Mouse (Mus musculus): Measurements from ENCODE around the gene Megf11. TPM values are rescaled to one million over a fixed set of nuclear protein-coding genes. Genes with fewer than 3 reads are reported as not detected.
A peak's percentile ranks its signal among the peaks of the same experiment; 100 is the strongest.

The Megf11 gene
- polyA plus RNA-seq, 1 experiment from 2014 or later = 0.65 TPM

- ATAC-seq (replicated peaks; ENCODE audit: insufficient number of reproducible peaks, low FRiP score, low TSS enrichment, low read depth) (no peak), DNase-seq (ENCODE audit: low spot score) (no peak)
- H3K36me3 ChIP-seq (replicated peaks; ENCODE audit: control insufficient read depth, insufficient read depth, low read depth, low read length) = no peaks in the 10 kb centered on the region
- no peak overlapping the region for H3K4me2 ChIP-seq (ENCODE audit: low read depth, low read length)
- 68% methylated on average over 2 of the region's 2 CpGs for WGBS
- no peak overlapping the region for H3K4me3 ChIP-seq (ENCODE audit: low read depth, low read length)
- no peaks in the 10 kb centered on the region for H3K4me1 ChIP-seq (ENCODE audit: control insufficient read depth, insufficient read depth, low read length)
- no peak overlapping the region for H3K9ac ChIP-seq (replicated peaks; ENCODE audit: low read length)
- no peaks in the 10 kb centered on the region for H3K9me3 ChIP-seq (replicated peaks; ENCODE audit: control insufficient read depth, low read length)
- H3K27ac ChIP-seq (replicated peaks; ENCODE audit: low read depth, low read length) = no peak overlapping the region
- no peaks in the 10 kb centered on the region for H3K27me3 ChIP-seq (ENCODE audit: control insufficient read depth, insufficient read depth, low read length)
Measured at GRCm38 (mm10) chr9:64436121-64436520, 50.7 kb downstream of the Megf11 start.

GRCm38 (mm10) chr9:64440101-64440500 lies 54.7 kb downstream of the Megf11 start:
- H3K4me3 ChIP-seq (ENCODE audit: low read depth, low read length) = no peak overlapping the region
- 75% methylated on average over 7 of the region's 7 CpGs for WGBS
- H3K4me2 ChIP-seq (ENCODE audit: low read depth, low read length) = no peak overlapping the region
- no peaks in the 10 kb centered on the region for H3K36me3 ChIP-seq (replicated peaks; ENCODE audit: control insufficient read depth, insufficient read depth, low read depth, low read length)
- no peaks in the 10 kb centered on the region for H3K4me1 ChIP-seq (ENCODE audit: control insufficient read depth, insufficient read depth, low read length)
- no peaks in the 10 kb centered on the region for H3K27me3 ChIP-seq (ENCODE audit: control insufficient read depth, insufficient read depth, low read length)
- H3K9me3 ChIP-seq (replicated peaks; ENCODE audit: control insufficient read depth, low read length) = no peaks in the 10 kb centered on the region
- H3K9ac ChIP-seq (replicated peaks; ENCODE audit: low read length) = no peak overlapping the region
- ATAC-seq (replicated peaks; ENCODE audit: insufficient number of reproducible peaks, low FRiP score, low TSS enrichment, low read depth) (no peak), DNase-seq (ENCODE audit: low spot score) (no peak)
- no peak overlapping the region for H3K27ac ChIP-seq (replicated peaks; ENCODE audit: low read depth, low read length)

GRCm38 (mm10) chr9:64445981-64446380 lies 60.6 kb downstream of the Megf11 start:
- H3K27me3 ChIP-seq (ENCODE audit: control insufficient read depth, insufficient read depth, low read length) = no peaks in the 10 kb centered on the region
- H3K4me3 ChIP-seq (ENCODE audit: low read depth, low read length) = no peak overlapping the region
- no peak for DNase-seq (ENCODE audit: low spot score)
- H3K4me2 ChIP-seq (ENCODE audit: low read depth, low read length) = no peak overlapping the region
- H3K36me3 ChIP-seq (replicated peaks; ENCODE audit: control insufficient read depth, insufficient read depth, low read depth, low read length) = no peaks in the 10 kb centered on the region
- no peaks in the 10 kb centered on the region for H3K9me3 ChIP-seq (replicated peaks; ENCODE audit: control insufficient read depth, low read length)
- no peak overlapping the region for H3K9ac ChIP-seq (replicated peaks; ENCODE audit: low read length)
- 85% methylated on average over 1 of the region's 1 CpGs for WGBS
- H3K27ac ChIP-seq (replicated peaks; ENCODE audit: low read depth, low read length) = no peak overlapping the region
- H3K4me1 ChIP-seq (ENCODE audit: control insufficient read depth, insufficient read depth, low read length) = no peaks in the 10 kb centered on the region; the same call in 1 of the 2 replicates
- no peak for ATAC-seq (replicated peaks; ENCODE audit: insufficient number of reproducible peaks, low FRiP score, low TSS enrichment, low read depth)

GRCm38 (mm10) chr9:64447070-64447469 lies 61.6 kb downstream of the Megf11 start:
- no peak overlapping the region for H3K4me3 ChIP-seq (ENCODE audit: low read depth, low read length)
- no peak overlapping the region for H3K4me2 ChIP-seq (ENCODE audit: low read depth, low read length)
- no peaks in the 10 kb centered on the region for H3K27me3 ChIP-seq (ENCODE audit: control insufficient read depth, insufficient read depth, low read length)
- DNase-seq (ENCODE audit: low spot score) = peak; percentile 7
- H3K27ac ChIP-seq (replicated peaks; ENCODE audit: low read depth, low read length) = no peak overlapping the region
- no peak overlapping the region for H3K9ac ChIP-seq (replicated peaks; ENCODE audit: low read length)
- no peaks in the 10 kb centered on the region for H3K36me3 ChIP-seq (replicated peaks; ENCODE audit: control insufficient read depth, insufficient read depth, low read depth, low read length)
- no peaks in the 10 kb centered on the region for H3K9me3 ChIP-seq (replicated peaks; ENCODE audit: control insufficient read depth, low read length)
- WGBS = 17% methylated on average over 5 of the region's 6 CpGs
- ATAC-seq (replicated peaks; ENCODE audit: insufficient number of reproducible peaks, low FRiP score, low TSS enrichment, low read depth) = peak; percentile 65
- no peaks in the 10 kb centered on the region; the same call in 1 of the 2 replicates for H3K4me1 ChIP-seq (ENCODE audit: control insufficient read depth, insufficient read depth, low read length)

- no peaks in the 10 kb centered on the region for H3K9me3 ChIP-seq (replicated peaks; ENCODE audit: control insufficient read depth, low read length)
- no peaks in the 10 kb centered on the region for H3K36me3 ChIP-seq (replicated peaks; ENCODE audit: control insufficient read depth, insufficient read depth, low read depth, low read length)
- H3K27ac ChIP-seq (replicated peaks; ENCODE audit: low read depth, low read length) = no peak overlapping the region
- no peak overlapping the region for H3K9ac ChIP-seq (replicated peaks; ENCODE audit: low read length)
- H3K4me3 ChIP-seq (ENCODE audit: low read depth, low read length) = no peak overlapping the region
- DNase-seq (ENCODE audit: low spot score) = peak; percentile 46
- 49% methylated on average over 6 of the region's 6 CpGs for WGBS
- no peaks in the 10 kb centered on the region; the same call in 1 of the 2 replicates for H3K4me1 ChIP-seq (ENCODE audit: control insufficient read depth, insufficient read depth, low read length)
- no peak overlapping the region for H3K4me2 ChIP-seq (ENCODE audit: low read depth, low read length)
- ATAC-seq (replicated peaks; ENCODE audit: insufficient number of reproducible peaks, low FRiP score, low TSS enrichment, low read depth) = no peak
- no peaks in the 10 kb centered on the region for H3K27me3 ChIP-seq (ENCODE audit: control insufficient read depth, insufficient read depth, low read length)
Measured at GRCm38 (mm10) chr9:64447522-64447921, 62.1 kb downstream of the Megf11 start.

- ATAC-seq (replicated peaks; ENCODE audit: insufficient number of reproducible peaks, low FRiP score, low TSS enrichment, low read depth) = no peak
Measured at GRCm38 (mm10) chr9:64452769-64453168, 67.3 kb downstream of the Megf11 start.

GRCm38 (mm10) chr9:64454196-64454595 lies 68.8 kb downstream of the Megf11 start:
- H3K9ac ChIP-seq (replicated peaks; ENCODE audit: low read length) = no peak overlapping the region
- H3K4me3 ChIP-seq (ENCODE audit: low read depth, low read length) = no peak overlapping the region
- H3K36me3 ChIP-seq (replicated peaks; ENCODE audit: control insufficient read depth, insufficient read depth, low read depth, low read length) = no peaks in the 10 kb centered on the region
- H3K9me3 ChIP-seq (replicated peaks; ENCODE audit: control insufficient read depth, low read length) = no peaks in the 10 kb centered on the region
- no peak overlapping the region for H3K4me2 ChIP-seq (ENCODE audit: low read depth, low read length)
- no peak for DNase-seq (ENCODE audit: low spot score)
- H3K27me3 ChIP-seq (ENCODE audit: control insufficient read depth, insufficient read depth, low read length) = no peaks in the 10 kb centered on the region
- 79% methylated on average over 4 of the region's 4 CpGs for WGBS
- H3K27ac ChIP-seq (replicated peaks; ENCODE audit: low read depth, low read length) = no peak overlapping the region
- ATAC-seq (replicated peaks; ENCODE audit: insufficient number of reproducible peaks, low FRiP score, low TSS enrichment, low read depth) = no peak
- H3K4me1 ChIP-seq (ENCODE audit: control insufficient read depth, insufficient read depth, low read length) = peaks cover 2% of the 10 kb centered on the region

More at GRCm38 (mm10) chr9:64452769-64453168, 67.3 kb downstream of the Megf11 start:
- Histone ChIP-seq H3K27me3 (ENCODE audit: control insufficient read depth, insufficient read depth, low read length) (no peaks in the 10 kb centered on the region), H3K27ac (replicated peaks; ENCODE audit: low read depth, low read length) (no peak overlapping the region), H3K9ac (replicated peaks; ENCODE audit: low read length) (no peak overlapping the region), H3K4me2 (ENCODE audit: low read depth, low read length) (no peak overlapping the region), H3K4me1 (ENCODE audit: control insufficient read depth, insufficient read depth, low read length) (peaks cover 2% of the 10 kb centered on the region; the same call in 1 of the 2 replicates), H3K9me3 (replicated peaks; ENCODE audit: control insufficient read depth, low read length) (no peaks in the 10 kb centered on the region), H3K36me3 (replicated peaks; ENCODE audit: control insufficient read depth, insufficient read depth, low read depth, low read length) (no peaks in the 10 kb centered on the region), H3K4me3 (ENCODE audit: low read depth, low read length) (no peak overlapping the region)
- DNase-seq (ENCODE audit: low spot score) = no peak
- 69% methylated on average over 5 of the region's 5 CpGs for WGBS

- Histone ChIP-seq H3K9ac (replicated peaks; ENCODE audit: low read length) (no peak overlapping the region), H3K4me3 (ENCODE audit: low read depth, low read length) (no peak overlapping the region), H3K36me3 (replicated peaks; ENCODE audit: control insufficient read depth, insufficient read depth, low read depth, low read length) (no peaks in the 10 kb centered on the region), H3K9me3 (replicated peaks; ENCODE audit: control insufficient read depth, low read length) (no peaks in the 10 kb centered on the region), H3K4me1 (ENCODE audit: control insufficient read depth, insufficient read depth, low read length) (peaks cover 2% of the 10 kb centered on the region), H3K27ac (replicated peaks; ENCODE audit: low read depth, low read length) (no peak overlapping the region), H3K27me3 (ENCODE audit: control insufficient read depth, insufficient read depth, low read length) (no peaks in the 10 kb centered on the region), H3K4me2 (ENCODE audit: low read depth, low read length) (peak overlapping the region; percentile 17; the same call in 1 of the 2 replicates)
- WGBS = 3% methylated on average over 9 of the region's 9 CpGs
- no peak for ATAC-seq (replicated peaks; ENCODE audit: insufficient number of reproducible peaks, low FRiP score, low TSS enrichment, low read depth)
- DNase-seq (ENCODE audit: low spot score) = peak; percentile 44
Measured at GRCm38 (mm10) chr9:64455910-64456309, 70.5 kb downstream of the Megf11 start.
